Mouse (Mus musculus): ENCODE results near the gene Esp3.

Gene Esp3

DNA sequence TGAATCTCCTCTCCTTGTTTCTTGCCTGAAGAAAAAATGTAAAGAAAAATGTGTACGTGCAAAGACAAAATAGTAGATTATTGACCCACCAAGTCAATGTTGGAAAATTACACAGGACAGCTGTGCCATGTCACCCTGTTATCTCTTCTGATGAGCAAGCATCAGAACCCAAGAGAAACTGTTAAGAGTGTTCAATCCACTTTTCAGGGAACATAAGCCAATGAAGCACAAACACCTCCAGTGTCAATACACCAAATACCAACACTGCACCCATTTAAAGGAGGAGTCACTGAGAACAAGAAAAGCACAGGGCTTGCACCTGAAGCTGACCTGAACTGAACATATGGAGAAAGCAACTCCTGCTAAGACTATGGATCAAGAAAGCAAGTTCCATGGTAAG is at the start of gene Esp3:
Esp3 (plus strand) TSS at position 301 of the 400 bp plus-strand sequence.
- 82% methylated on average over 1 of the region's 1 CpGs for WGBS

DNA sequence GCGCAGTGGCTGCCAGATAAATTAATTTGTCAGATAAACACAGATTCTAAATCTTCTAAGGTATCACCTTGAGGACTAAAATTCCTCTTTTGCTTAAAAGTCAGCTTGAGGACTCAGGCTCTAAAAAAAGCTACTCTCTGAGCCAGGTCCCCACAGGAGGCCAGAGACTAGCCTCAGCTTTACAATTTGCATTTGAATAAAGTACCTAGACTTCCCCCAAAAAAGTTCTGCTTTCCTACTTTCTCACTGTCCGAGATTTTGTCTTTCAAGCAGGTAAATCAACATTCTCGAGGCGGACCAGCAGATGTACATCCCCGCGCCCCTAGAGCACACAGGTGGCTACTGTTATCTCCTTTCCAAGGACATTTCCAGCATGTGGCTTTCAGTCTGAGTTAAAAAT is 48.0 kb upstream of the Esp3 start:
- 58% methylated on average over 6 of the region's 6 CpGs for WGBS

DNA sequence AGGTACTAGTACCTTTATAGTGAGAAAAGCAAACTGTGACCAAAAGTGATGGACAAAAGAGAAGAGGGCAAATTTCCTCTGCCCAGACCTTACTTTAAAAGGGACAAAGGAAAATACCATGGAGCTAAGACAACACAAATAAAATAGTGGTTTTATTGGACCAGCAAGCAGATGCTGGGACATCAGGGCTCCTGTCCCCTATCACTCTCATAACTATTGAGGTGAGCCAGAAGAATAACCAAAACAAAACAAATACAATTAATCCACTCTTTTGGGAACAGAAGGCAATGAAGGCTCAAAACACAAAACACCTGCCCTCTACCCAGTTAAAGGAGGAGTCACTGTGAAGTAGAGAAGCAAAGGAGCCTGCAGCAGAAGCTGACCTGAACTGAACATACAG is 33.6 kb upstream of the Esp3 start, which contains the start of gene Esp4:
Esp4 (plus strand) TSS at position 301 of the 400 bp plus-strand sequence.

DNA sequence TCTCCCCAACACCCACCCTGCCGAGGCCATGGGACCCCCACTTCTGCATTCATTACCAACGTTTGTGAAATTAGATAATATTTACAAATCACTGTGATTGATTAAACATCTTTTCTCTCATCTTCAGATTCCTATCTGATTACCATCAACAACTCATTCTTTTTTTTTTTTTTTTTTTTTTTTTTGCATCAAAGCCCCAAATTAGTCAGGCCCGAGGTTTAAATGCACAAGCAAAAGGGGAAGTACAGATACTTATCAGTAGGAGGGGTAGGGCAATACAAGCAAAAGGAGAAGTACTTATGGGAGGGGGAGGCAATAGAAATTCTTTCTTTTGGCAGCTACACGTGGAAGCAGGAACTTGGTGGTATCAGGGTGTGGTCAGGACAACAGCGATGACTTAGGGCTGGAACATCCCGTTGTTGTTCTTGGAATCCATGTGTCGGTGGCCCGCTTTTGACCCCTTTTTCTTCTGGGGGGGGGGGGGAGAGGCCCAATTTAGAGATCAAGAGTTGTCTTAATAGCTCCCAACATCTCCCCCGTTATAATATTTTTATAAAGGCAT is 30.3 kb downstream of the Esp3 start:
- WGBS = 78% methylated on average over 9 of the region's 9 CpGs

DNA sequence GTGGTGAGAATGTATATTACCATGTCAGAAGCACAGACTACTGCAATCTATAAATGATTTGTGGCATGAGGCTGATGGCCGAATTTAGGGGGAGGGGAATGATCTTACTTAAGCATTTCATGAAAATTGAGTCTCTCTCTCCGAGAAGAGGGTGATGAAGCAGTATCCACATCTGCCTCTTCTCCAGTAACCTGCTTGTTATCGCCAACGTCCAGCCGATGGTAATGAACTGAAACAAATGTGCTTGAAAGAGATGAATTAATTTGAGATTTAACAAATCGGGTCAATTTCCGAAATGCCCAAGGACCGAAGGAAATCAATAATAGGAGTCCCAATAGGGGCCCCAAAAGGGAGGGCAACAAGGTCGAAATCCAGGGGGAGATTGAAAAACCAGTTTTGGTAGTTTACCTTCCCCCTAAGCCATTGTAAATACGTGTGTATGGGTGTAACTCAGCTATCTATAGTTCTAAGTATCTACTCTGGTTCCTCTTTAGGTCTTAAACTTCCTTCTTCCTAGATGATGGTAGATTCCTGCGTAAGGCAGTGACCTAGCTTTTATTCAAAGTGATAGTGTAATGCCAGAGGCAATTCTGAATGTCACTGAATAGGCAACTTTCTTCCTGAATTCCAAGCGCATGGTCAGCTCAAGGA is 31.4 kb downstream of the Esp3 start:
- WGBS = 84% methylated on average over 12 of the region's 12 CpGs
